Mouse (Mus musculus) layer of hippocampus, postnatal 25 days (tissue): ENCODE measurements around the gene Phactr4. TPM values are rescaled to one million over a fixed set of nuclear protein-coding genes. Genes with fewer than 3 reads are reported as not detected.
"Not testable (repeated sequence)": the region's sequence is repeated elsewhere in the genome, so short reads cannot be mapped to it uniquely, and the experiment has no call there.

Source experiments
- DNase-seq, 2 experiments: peaks; one replicate each; pipeline ENCODE4 v3.0.0; 2022; ENCODE audit warnings: mixed read lengths in 2 of 2, low spot score in 1 of 2; ENCODE audit errors: extremely low spot score in 1 of 2
- total RNA-seq, 2 experiments: library from RNA; stranded (reverse); gene quantifications; 2 replicates each; pipeline ENCODE4 v1.2.3; 2021

Gene Phactr4
- total RNA-seq, 2 experiments from 2014 or later: 9.5 to 10.7 TPM

DNA sequence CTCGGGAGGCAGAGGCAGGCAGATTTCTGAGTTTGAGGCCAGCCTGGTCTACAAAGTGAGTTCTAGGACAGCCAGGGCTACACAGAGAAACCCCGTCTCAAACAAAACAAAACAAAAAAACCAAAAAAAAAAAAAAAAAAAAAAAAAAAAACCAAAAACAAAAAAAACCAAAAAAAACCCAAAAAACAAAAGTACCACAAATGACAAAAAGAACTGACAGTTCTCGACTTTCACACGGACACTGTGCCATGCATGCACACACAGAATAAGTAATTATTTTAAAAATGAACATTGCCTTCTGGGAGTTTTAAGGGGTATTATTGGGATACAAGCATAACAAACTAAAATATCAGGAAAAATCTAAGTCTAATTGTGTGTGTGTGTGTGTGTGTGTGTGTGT is 9.0 kb downstream of the Phactr4 start:
- DNase-seq: not testable (repeated sequence)

DNA sequence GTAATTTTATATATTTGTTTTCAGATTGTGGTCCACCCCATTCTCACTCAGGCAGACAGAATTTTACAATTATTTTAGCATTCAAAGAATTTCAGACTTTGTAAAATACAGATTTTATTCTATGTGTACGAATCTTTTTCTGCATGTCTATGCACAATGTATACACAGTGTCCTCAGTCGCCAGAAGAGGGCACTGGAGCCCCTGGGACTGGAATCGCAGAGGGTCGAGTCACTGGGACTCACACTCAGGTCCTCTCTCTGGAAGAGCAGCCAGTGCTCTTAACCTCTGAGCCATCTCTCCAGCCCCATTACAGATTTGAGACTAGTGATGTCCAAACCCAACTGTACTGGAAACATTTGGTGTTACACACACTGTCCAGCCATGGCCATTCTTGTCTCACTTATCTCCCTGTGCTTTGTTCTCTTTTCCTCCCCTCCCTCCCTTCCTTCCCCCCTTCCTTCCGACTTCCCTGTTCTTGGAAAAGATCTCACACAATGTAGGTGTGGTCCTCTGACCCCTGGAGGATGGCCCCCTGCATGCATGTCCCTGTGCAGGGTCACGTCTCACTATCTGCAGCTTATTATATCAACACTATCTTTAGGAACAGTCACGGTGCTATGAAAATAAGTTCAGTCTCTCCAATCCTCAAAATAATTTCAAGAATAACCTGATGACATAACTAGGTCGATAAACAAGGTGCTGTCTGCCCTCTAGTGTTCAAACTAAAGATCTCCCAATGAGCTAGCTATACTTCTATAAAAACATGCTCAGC is 10.8 kb downstream of the Phactr4 start:
- DNase-seq: no peak

DNA sequence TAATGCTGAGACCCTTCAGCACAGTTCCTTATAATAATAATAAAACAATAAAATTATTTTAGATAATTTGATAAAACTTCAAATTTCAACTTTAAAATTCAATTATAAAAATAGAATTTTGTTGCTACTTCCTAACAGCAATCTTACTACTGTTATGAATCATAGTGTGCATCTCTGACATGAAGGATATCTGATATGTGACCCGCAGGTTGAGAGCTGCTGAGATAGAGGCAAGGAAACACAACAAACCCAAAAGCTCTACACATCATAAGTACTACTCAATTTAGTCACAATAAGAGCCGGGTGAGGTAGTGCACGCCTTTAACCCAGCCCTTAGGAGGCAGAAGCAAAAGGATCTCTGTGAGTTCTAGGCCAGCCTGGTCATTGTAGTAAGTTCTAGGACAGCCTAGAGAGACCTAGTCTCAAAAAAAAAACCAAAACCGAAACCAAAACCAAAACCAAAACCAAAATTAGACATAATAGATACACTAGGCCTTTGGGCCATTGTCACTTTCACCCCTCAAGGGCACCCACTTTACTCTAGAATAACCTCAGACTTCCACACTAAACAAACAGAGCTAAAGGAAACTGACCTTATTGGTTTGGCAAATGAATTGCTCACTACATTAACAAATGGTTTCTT is 12.6 kb downstream of the Phactr4 start:
- DNase-seq: no peak

DNA sequence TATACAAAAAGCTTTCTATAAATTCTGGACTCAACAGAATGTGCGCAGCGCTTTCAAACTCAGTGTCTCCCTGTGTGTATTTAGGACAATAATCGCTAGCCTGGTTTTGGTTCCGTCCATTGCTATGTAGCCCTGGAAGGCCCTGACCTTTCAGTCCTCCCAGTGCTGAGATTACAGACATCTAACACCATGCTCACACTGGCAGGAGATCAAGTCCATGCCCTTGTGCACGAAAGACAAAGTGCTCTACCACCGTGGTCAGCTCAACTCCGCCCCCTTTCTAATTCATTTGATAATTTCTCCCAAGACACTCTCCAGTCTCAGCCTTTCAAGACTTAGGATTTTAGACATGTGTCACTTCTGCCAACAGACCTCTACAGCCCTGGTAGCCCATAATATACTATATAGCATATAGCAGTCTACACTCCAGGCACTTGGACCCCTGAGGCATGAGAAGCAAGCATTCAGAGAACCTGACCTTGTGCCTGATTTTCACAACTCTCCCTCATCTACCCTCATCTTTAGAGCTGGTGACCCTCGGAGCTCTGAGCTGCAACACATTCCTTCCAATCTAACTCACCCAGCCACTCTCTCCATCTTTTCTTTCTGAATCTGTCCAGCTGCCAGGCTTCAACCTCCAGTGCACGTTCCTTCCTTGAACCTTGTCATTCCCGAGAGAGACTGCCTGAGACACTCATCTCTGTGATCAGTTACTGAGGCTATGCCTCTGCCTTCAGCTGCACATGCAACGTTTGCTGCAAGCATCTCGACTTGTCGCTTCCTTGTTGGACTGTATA is 15.7 kb downstream of the Phactr4 start:
- no peak for DNase-seq

DNA sequence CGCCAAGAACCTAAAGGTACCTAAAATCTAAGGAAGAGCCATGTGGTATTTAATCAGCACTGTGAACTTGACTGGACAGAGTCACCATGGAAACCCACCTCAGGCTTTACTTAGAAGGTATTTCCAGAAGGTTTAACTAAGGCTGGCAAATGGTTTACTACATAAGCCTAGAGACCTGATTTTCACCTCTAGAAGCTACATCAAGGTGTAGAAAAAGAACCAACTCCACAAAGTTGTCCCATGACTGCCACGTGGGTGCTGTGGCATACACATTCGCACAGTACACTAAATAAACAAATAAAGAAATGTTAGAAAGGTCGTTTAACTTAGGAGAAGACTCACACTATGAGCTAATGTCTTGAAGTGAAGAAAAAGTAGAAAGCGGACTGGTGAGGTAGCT is 17.7 kb downstream of the Phactr4 start:
- DNase-seq: no peak

DNA sequence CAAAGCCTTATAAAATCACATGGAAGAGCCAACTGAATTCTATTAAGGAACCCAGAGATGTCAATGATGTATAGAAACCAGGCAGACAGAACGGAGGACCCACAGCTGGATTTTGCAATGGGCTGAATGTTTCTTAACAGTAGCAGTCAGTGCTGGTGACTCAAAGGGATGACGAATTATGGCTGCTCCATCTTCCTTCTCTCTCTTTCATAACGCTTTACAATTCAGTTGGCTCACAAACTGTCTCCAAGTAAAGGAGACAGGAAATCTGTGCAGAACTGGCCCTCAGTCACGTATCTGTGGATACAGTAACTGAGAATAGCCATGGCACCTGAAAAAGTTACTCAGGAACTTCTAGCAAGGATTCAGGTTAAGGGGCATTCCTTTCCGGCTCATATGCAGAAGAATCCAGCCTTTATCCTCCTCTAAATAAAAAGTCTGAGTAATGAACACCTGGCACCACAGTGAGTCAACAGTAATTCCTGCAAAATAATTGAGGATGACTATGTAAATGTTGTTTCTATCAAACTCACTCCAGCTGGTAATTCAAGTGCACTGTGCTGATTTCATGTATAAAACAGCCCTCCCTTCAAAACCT is 19.1 kb downstream of the Phactr4 start:
- DNase-seq: no peak

DNA sequence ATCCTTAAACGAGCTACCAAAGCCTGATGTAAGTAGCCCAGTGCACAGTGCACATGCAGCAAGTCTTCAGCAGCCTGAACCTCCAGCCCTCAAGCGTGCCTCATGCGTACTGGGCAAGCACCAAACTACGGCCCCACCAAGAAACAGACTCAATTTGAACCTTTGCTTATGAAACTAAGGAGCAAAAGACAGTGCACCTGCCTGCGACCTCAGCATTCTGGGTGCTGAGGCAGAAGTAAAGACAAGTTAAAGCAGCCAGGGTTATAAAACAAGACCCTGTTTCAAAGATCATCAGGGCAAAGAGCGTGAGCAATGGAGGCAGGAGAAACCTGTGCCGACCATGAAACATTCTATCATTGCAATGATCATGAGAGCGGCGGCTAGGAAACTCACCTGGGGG is 21.3 kb downstream of the Phactr4 start:
- DNase-seq: no peak

DNA sequence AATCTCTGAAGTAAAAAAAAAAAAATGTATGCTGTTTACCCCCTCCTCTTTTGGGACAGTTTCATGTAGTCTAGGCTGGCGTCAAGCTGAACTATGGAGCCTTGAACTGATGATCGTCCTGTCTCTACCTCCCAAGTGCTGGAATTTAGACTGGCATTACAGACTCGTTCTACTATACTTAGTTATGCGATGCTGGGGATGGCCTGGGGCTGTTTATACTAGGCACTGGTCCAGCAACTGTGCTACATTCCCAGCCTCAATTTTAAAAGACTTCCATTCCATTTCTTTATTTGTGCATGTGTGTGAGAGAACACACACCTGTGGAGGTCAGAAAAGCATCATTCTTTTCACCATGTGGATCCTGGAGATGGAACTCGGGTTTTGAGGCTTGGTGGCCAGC is 23.4 kb downstream of the Phactr4 start:
- no peak for DNase-seq

DNA sequence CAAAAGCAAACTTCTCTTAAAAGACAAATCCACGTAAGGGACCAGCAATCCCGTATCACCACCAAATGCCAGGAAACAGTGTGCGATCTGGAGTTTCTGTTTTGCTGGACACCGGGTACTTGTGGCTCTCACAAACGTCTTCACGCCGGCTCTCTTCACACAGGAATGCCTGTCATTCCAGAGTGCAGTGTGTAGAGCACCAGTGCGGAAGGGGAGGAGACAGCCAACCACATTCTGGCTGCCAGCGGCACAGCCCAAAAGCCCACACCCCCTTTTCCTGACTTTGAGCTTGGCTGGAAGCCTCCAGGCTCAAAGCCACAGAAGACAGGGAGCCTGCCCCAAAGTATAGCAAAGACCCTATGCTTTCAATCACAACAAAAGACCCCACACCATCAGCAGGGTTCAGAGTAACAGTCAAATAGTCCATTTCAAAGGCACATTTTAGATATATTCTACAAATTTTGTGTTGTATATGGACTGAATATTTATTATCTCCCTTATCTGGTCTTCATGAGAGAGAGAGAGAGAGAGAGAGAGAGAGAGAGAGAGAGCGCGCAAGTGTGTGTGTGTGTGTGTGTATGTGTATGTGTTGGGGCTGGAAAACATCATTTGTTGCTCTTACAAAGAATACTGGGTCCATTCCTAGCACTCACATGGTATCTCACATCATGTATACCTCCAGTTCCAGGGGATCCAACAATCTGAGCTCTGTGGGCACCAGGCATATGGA is 24.1 kb downstream of the Phactr4 start:
- peak in 1 of 2 experiments; percentile 13 for DNase-seq

DNA sequence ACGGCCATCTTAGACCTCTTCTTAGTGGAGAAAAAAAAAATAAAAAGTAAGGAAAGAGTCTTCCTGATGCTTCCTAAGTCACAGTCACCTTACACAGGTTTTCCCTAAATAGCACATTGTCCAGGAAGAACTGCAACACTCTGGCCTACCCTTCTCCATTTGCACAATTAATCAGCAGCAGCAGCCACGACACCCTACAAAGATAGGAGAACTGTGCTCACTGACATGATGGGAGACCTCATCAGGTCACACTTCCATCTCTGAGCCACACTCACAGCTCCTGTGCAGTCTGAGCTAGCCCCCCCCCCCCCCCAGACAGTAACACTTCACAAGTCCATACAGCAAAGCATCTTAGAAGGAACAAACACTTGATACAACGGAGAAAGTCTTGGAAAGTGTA is 25.2 kb downstream of the Phactr4 start:
- no peak for DNase-seq

DNA sequence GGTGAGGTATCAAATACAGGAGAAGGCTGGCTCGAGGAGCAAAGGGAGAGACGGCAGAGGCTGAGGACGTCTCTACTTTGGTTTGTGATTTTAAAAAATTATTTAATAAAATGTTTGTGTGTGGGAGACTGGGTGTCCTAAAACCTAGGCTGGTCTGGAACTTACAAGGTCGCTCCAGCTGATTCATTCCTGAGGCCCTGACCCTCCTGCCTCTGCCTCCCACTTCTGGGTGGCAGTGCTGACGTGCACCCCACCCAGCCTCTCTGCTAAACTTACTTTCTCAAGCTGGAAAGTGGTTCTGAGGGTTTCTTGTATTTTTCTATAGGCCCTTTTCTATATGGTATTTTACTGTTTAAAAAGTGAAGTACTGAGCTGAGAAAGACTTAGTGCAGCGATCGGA is 26.0 kb downstream of the Phactr4 start:
- DNase-seq: no peak

DNA sequence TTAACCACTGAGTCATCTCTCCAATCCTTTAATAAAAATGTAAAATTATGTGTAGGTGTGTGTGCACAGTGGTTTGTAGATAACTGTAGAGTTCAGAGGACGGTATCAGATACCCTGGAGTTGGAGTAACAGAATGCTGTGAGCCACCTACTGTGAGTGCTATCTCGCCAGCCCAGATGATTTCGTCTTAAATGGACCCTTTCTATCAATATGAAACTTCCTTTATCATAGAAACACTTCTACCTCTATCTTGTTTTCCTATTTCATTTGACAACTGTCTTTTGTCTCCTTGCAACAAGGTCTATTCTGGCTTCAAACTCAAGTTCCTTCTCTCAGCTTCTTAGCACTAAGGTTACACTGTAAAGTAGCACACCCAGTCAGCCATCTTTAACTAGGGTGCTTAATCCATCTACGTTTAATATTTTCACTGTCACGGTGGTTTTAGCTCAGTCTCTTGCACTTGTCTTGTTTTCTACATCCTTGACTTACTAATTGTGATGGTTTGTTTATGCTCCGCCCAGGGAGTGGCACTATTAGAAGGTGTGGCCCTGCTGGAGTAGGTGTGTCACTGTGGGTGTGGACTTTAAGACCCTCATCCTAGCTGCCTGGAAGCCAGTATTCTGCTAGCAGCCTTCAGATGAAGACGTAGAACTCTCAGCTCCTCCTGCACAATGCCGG is 31.1 kb downstream of the Phactr4 start:
- no peak for DNase-seq

DNA sequence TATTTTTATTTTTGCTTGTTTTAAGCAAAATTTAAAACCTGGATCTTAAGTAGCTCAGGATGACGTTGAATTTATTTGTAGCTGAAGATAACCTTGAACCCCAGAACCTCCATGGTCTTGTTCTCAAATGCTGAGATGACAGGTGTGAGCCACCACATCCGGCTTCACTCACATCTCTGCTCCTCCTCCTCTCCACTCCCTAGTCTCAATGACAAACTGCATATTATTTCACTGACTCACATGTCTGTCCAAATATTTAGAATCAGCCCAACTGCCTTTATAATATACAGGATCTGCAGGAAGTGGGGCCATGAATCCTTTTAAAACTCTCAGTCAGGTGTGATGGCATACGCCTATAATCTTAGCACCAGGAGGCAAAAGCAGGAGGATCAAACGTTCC is 33.0 kb downstream of the Phactr4 start:
- no peak for DNase-seq

DNA sequence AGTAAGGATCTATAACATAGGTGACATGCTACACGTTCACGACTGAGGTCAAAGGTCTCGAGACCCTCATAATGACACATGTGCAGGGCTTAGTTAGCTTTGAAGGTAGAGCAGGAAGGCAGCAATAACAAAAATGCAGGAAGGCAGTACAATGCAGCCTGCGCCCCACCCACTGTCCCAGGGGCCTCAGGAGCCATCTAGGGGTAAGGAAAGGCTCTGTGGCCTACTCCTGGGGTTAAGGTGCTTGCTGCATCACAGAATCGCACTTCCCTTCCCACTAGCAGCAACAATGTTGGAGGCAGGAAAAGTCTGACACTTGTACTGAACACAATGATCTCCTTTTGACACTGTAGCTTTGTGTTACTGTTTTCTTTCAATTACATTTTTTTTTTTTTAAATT is 34.7 kb downstream of the Phactr4 start:
- DNase-seq: no peak

DNA sequence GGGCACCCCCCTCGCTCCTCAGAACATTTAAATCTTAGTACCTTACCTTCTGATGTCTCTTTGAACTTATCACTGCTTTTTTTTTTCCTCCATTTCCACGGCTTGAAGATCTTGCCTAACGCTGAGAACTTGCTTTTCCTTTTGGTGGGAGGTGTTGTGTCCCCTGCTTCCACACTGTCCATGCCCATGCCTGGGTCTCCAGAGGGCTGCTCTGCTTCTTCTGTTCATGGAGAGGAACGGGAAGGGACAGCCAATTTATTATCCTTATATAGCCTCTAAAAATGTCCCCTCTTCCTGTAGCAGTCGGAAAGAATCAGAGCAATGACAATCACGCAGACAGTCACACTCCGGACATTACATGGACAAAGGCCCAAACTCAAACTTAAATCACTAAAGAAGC is 35.4 kb downstream of the Phactr4 start:
- no peak for DNase-seq

DNA sequence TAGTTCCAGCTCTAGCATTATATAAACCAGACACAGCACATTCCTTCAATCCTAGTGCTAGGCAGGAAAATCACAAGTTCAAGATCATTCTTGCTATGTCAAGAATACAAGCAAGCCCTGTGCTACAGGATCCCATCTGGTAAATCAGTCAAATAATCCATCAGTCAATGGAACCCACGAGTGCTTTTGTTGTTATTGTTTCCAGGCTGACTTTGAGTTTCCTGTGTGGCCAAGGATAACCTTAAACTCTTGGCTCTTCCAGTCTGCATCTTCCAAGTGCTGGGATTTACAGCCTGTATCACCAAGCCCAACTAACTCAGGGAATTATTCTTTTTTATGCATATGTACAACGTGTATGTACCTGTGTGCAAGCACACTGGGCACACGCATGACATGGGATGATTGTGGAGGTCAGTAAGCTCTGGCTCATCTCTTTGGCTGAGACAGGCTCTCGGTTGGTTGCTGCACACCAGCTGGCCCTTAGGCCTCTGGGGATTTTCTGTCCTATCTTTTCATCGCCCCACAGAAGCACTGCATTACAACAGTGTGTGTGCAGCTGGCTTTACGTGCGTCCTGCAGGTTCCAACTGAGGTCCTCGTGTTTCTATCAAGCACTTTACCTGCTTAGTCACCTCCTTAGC is 36.4 kb downstream of the Phactr4 start:
- DNase-seq: no peak

DNA sequence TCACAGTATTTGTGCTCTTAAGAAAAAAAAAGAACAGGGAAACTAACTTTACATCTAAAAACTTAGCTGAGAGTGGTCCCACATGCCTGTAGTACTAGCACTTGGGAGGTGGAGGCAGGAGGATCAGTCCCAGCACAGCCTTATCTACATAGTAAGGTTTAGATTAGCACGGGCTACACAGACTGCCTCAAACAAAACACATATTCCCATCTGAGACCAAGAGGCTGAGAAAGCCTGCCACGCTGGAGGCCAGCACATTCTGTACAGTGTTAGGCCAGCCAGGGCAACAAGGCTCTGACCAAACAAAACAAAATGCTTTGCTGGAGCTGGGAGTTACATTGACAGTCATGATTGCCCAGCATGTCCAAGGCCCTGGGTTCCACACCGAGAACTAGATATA is 38.8 kb downstream of the Phactr4 start:
- DNase-seq: no peak

DNA sequence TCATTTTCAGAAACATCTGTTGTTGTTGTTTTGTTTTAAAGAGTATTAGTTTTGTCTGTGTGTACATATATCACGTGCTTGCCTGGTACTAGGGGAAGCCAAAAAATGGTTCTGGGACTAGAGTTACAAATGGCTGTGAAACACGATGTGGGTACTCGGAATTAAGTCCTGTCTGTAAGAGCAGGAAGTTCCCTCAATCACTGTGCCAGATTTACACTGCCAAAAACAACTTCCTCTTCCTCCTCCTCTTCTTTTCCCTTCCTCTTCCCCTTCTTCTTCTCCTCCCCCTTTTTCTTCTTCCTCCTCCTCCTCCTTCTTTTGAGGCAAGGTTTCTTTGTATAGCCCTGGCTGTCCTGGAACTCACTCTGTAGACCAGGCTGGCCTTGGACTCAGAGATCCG is 40.0 kb downstream of the Phactr4 start:
- no peak for DNase-seq

DNA sequence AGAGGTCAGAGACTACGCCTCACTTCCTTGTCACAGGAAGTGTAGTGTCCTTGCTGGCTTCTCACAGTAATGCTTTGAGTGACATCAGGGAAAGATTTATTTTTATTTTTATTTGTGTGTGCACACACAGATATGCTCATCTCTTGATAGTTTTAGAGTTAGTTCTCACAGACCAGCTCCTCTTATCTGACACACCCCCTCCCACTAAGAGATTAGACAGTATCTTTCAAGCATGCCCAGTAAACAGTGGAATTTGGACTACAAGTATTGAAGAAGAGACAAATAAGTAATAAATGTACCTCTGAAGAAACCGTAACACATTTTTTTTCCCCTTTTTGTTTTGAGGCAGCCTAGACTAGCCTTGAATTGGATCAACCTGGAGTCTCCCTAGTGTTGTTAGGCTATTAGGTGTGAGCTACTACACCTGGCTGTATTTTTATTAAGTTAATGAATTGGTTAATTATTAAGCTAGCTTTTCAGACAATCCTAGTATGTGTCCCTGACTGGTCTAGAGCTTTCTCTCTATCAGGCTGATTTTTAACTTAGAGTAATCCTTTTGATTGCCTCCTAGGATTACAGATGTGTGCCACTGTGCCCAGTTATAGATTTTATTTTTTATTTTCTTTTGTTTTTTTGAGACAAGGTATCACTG is 41.2 kb downstream of the Phactr4 start:
- DNase-seq: no peak
